Mouse (Mus musculus) megakaryocyte, embryonic 14.5 days (primary cell): Measurements from ENCODE around the gene Ccdc146.

Experiments used
- FLI1 ChIP-seq: IDR thresholded peaks from 2 replicates; pipeline ENCODE4 v1.6.1; 2012; ENCODE audit warnings: low read length, inconsistent platforms, mixed read lengths
- GATA1 ChIP-seq: IDR thresholded peaks from 3 replicates; pipeline ENCODE4 v1.6.1; 2012; ENCODE audit warnings: mixed read lengths, low read length, inconsistent platforms, borderline replicate concordance

GRCm38 (mm10) chr5:21248834-21249233, 175.6 kb downstream of the Ccdc146 start:
- no peak for TF ChIP-seq FLI1
- TF ChIP-seq GATA1, result peak; percentile 53; the same call in 1 of the 3 replicates
